Mouse (Mus musculus): Measurements from ENCODE around the gene Spsb1.

DNA sequence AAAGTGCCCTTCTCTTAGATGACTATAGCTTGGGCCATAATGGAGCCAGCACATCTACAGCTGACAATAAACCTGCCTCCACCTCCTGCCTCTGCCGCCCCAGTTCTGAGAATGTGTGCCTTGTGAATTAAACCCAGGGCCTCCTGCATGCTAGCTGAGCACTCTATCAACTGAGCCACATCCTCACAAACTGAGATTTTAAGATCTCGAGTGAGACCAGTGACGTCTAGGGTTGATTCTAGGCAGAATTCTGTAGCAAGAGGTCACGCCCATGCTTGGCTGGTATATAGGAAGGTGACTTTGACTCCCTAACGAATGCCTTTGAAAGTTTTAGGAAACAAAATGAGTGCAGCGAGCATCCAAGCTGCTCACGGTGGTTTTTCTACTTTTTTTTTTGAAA, 104.8 kb downstream of the Spsb1 start:
- TF ChIP-seq FLI1 (IDR thresholded peaks at IDR 0.05; ENCODE audit: low read length) (no peak), GATA1 (IDR thresholded peaks at IDR 0.05; ENCODE audit: borderline replicate concordance, low read length) (no peak)
